Mouse (Mus musculus) thymus, postnatal 10 days (tissue): Measurements from ENCODE around the gene Morf4l1.
A peak's percentile ranks its signal among the peaks of the same experiment; 100 is the strongest.
"Not testable (repeated sequence)": the region's sequence is repeated elsewhere in the genome, so short reads cannot be mapped to it uniquely, and the experiment has no call there.

Source experiments
- DNase-seq, 2 experiments: peaks; one replicate each; pipeline ENCODE4 v3.0.0; 2021; ENCODE audit warnings: low spot score in 2 of 2

Gene Morf4l1

DNA sequence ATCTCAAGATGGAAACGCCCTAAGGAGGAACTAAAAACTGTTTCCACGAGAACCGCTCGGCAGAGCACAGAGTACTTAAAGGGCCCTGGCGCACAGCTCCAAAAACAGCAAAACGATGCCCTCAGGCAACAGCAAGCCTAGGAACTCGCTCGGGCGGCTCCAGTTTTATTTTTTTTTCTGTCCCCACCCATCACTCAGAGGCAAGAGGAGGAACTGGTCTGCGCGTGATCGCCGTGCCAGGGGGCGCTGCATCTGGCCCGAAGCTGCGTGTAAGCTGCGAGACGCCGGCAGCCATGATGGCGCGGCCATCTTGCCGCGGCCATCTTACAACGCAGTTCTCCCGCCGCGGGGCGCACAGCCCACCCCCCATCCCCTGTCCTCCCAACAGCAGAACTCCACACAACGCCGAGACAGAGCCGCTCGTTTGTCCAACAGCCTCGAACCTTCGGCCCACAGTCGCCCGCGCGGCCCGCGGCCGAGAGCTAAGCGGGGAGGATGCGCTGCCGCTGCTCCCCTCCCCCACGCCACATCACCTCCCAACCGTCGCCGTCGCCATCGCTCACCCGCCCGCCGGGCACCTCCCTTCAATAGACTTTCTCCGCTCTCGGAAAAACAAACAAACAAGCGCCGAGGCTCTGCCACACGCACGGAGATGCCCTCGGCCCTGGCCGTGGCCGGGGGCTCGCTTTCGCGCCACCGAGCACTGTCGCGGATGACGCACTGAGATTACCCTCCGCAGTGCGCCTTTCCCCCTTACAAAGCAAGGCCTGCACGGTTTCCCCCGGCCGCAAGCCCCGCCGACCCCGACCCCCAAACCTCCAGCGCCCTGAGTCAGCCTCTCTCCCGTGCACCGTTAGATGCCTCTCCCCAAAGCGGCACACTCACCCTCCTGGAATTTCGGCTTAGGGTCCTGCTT lies 665 bp downstream of the Morf4l1 start:
- peak; percentile 89 to 90 for DNase-seq

DNA sequence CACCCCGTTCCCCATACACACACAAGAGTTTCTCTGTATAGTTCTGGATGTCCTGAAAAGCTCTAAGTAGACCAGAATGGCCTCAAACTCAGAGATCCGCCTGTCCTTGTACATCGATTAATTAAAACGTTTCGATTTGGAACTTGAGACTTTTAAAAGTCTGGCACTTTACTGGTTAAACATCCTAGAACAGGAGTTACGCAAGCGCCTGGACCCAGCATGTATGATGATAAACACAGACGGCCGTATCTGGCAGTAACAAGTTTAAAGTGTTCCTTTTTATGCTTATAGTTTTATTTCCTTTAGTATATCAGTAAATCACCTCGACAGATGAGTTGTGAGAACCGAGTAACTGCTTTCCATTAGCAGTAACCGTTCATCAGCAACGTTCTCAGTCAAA lies 1.4 kb downstream of the Morf4l1 start:
- DNase-seq: no peak

DNA sequence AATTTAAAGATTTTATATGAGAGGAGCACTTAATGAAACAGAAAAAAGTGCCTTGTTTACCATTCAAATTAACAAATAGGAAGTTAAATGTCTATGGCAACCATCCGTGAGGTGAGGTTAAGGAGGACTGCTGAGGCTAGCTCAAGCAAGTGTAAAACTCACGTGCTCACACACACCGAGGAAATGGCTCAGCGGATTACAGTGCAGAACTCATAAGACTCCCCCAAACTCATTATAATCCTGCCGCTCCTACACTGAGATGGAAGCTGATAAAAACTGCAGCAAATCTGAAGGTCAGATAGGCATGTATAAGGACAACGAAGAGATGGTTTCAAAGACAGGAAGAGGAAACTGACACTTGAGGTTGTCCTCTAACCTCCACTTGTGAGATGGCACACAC lies 5.2 kb downstream of the Morf4l1 start:
- no peak for DNase-seq

DNA sequence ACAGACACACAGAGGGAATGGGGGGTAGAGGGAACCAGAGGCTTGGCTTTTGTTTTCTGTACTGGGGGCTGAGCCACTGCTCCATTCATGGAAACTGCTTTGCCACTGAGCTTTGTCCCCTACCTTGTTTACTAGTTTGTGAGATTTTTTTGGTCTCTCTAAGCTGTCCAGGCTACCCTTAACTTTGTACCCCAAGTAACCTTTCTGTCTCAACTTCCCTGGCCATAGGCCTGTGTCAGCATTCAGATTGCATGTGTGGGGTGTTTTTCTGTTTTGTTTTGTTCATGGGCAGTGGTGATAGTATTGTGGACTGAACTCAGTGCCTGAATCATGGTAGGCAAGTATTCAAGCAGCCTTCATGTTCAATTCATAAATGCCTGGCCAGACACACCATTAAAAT lies 6.3 kb downstream of the Morf4l1 start:
- DNase-seq: no peak

DNA sequence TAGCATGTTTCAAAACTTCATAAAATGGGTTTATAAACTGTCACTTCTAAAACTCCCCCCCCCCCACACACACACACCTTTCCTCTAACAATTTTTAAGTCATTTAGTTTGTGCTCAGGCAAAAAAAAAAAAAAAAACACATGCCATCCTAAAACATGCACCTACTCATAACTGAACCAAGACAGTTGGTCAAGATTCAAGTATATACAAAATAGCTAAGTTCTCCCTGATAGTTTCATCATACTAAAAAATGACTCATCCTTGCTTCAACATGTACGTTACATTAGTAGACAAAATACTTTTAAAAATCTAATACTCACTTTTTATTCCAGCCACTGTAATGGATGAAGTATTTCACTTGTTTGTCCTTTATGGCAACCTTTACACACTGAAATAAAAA lies 7.7 kb downstream of the Morf4l1 start:
- no peak for DNase-seq

DNA sequence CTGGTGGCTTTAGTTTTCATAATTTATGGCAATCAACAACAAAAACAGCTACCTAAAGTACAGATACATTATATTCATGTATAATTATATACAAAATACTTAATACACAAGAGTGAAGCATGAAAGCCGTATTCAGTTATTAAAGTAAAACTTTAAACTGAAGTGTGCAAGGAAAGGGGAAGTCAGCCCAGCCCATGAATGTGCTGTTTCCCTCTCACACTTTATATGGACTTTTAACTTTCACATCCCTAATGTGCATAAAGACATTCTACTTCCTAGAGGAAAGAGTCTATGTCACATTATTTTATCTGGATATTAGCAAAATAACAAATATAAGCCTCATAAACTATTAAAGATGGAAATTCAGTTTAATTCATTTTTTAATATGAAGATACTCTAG lies 9.1 kb downstream of the Morf4l1 start:
- no peak for DNase-seq

DNA sequence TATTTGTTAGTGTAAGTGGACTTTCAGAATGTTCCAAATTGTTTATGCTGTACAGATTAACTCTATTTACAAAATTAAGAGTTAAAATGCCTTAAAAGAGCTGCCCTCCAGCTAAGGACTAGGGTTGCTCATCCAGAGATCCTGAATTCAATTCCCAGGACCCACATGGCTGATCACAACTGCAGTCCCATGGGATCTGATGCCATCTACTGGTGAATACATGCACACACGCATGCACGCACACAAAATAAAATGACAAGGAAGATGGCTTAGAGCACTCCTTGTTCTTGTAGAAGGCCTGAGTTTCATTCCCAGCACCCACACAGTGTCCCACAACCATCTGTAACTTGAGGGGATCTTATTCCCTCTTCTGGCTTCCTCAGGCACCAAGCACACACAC lies 13.8 kb downstream of the Morf4l1 start:
- DNase-seq: no peak

DNA sequence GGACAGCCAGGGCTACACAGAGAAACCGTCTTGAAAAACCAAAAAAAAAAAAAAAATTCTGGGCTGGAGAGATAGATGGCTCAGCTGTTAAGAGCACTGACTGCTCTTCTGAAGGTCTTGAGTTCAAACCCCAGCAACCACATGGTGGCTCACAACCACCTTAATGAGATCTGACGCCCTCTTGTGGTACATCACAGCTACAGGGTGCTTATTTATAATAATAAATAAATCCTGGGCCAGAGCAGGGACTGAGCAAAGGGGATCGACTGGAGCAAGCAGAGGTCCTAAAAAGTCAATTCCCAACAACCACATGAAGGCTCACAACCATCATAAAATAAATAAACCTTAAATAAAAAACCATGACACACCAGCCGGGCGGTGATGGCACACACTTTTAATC lies 15.6 kb downstream of the Morf4l1 start:
- no peak for DNase-seq

DNA sequence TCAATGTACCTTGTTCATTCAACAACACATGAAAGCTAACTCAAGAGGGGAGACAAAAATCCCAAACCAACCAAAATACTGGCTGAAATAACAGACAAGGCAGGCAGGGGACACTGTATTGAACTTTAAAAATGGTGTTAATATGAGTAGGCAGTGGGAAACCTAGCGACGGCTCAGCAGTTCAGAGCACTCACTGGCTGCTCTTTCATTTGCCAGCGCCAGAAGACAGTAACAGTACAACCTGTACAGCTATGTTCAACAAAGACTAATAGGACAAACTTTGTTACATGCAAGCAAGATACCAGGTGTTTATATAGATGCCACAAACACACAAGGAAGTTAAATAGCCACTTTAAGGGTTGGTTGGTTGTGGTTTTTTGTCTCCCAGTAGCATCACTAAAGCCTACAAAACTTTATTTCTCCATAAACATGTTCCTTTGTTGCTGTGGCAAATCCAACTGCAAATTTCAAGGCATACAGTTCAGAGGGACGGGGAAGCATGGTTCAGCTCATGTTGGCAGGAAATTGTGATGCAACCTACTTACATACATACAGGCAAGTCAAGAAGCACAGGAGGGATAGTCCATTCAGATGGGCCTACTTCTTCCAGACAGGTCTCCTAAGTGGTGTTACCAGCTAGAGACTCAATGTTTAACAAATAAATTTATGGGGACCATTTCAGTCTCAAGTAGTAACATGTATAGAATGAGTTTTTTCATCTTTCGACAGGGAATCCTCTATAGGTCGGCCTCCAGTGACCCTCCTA lies 25.1 kb downstream of the Morf4l1 start:
- DNase-seq: no peak

DNA sequence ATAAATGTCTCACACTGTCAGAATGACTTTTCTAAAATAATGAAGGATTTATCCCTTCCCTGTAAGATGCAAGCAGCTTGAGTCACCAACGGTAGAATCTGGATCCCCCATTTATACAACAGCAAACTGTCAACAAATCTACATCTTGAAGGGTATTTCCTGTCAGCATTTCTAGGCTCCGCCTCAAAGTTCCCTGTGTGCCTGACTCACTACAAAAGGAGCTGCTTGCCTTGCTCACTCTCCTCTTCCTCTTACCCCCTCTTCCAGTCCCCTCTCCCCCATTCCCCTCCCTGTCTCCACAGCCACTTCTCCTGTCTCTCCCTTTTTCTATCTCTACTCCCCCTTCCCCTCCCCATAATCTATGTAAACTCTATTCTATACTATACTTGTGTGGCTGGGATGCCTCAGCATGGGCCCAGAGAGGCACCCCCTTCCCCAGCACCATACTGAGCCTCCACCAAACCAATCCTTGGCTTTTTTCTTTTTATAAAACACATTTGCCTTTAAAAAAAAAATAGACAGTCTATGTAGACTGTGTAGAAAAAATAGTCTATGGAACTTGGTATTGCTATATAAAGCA lies 26.6 kb downstream of the Morf4l1 start:
- DNase-seq: no peak

DNA sequence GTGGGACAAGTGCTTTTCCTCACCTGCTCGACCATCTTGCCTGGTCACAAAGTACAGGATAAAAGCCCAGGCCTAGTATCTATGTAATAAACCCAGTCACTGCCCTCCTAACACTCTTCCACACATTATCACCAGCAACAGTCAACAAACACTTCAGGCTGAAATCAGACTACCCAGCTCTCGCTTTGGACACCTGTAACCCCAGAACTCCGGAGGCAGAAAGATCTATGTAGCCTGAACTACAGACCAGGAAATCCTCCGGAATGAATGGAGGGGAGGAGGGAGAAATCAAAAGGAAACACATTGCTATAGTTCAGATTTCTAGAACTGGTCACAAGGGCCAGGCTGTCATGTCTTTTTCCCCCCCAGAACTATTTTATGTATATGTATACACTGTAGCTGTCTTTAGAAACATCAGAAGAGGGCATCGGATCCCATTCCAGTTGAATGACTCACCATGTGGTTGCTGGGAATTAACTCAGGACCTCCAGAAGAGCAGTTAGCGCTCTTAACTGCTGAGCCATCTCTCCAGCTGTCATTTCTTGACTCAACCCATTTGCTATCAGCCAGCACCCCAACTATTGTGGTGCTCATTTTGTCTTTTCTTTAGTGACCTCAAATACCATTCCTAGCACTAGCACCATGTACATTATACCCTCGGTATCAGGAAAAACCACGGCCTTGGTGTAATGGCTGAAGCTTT lies 29.7 kb downstream of the Morf4l1 start:
- DNase-seq: no peak

DNA sequence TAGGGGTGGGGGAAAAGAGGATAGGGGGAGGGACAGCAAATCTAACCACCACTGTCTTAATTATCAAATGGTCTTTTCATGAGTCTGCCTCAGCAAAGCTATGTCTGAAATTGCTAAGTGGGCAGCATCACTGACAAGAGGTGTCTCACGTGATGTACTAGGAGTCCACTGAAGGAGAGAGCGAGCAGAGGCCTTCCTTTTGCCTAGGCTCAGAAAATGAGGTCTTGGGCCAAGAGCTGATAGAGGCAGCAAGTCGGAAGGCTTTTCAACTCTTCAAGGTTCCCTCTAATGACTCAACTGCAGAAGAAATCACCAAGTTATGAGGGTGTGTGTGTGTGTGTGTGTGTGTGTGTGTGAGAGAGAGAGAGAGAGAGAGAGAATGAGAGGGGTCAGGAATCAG lies 30.4 kb downstream of the Morf4l1 start:
- no peak for DNase-seq

DNA sequence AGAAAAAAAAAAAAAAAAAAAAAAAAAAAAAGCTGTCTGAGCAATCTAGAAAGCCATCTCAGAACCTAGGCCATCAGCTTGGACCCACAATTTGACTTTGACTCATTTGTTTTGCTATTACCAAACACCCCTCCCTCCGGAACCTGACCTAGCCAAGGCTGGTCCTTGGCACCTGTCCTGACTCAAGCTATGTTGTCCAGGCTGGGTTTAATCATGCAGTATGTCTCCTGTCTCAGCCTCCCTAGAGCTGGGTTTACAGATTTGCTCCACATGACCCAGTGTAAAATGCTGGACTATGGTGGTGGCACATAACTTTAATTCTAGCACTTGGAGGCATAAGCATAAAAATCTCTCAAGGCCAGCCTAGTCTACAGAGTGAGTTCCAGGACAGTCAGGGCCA lies 31.6 kb downstream of the Morf4l1 start:
- no peak for DNase-seq

DNA sequence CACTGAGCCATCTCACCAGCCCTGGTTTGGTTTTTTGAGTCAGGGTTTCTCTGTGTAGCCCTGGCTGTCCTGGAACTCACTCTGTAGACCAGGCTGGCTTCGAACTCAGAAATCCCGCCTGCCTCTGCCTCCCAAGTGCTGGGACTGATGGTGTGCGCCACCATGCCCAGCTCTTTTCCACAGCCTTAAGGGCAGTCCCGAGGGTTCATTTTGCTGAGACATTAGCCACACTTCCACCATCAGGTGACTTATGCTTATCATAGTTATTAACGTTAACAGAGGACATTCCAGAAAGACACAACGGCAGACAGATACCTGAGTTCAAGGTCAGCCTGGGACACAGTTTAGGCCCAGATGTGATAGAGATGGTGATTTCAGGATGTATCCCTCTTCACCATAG lies 32.6 kb downstream of the Morf4l1 start:
- not testable (repeated sequence) for DNase-seq

DNA sequence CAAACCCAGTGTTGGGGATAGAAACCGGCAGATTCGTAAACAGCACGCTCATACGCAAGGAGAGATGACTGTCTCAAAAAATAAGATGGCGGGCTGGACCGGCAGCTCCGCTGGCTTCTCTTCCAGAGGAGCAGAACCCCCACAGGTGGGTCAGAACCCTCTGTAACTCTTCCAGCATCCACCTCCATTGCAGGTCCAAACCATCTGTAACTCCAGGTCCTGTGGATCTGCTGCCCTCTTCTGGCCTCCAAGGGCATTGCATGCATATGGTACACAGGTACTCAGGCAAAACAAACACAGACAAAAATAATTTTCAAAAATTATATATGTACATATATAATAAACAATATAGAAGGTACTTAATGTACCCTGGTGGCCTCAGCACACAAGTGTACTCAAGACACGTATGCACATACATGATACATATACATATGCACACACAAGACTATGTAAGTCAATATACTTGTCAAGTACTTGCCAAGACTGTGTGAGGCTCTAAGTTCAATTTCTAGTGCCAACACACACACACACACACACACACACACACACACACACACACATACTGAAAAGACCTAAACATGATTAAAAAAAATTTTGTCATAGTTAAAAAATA lies 37.6 kb downstream of the Morf4l1 start:
- peak; percentile 14 to 59 for DNase-seq

DNA sequence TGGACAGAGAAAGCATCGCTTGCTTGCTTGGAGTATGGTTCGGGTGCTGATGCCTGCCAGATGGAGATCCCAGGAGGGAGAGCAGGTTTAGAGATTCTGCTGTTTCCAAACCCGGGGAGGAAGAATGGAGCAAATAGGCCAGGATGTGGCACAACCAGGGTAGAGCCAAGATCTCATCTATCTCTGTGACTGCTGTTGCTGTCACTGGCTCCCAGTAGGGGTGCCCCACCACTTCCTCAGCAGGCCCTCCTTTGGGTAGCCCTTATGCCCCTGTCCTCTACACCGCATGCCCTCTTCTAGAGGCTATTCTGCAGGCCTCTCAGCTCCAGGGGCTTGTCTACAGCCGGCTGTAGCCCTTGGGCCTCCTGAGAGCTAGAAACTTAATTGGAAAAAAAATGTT lies 38.4 kb downstream of the Morf4l1 start:
- no peak for DNase-seq

DNA sequence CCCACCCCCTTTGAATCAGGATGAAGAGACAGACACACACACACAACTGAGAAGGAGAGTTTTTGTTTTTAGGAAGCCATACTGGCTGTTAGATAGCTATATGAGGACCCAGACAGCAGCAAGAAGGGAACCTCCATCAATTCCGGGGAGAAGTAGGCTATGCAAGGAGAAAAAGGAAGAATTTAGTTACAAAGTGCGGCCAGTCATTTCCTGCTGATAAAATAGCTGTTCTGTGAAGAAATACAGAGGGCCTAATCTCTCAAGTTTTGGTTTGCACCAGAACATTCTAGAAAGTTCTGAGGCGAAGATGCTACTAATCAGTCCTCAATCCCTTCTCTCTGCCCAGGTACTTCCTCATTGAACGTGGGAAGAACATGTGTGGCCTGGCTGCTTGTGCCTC lies 39.2 kb downstream of the Morf4l1 start:
- no peak for DNase-seq

DNA sequence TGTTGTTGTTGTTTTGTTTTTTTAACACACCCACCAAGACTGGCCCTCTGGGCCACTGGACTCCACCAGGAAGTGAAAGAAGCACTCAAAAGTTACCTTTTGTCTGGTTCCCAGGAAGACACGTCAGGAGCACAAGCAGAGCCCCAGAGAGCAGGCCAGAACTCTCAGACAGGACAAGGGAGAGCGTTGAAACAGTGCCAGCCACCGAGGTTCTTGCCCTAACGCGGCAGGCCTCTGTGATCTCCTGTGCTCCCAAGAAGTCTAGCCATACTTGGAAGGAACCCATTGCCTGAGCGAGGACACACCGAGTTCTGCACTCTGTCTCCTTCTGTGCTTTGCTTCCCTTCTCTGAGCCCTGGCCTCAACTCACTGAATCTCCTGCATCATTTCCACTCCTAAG lies 44.4 kb downstream of the Morf4l1 start:
- no peak for DNase-seq

DNA sequence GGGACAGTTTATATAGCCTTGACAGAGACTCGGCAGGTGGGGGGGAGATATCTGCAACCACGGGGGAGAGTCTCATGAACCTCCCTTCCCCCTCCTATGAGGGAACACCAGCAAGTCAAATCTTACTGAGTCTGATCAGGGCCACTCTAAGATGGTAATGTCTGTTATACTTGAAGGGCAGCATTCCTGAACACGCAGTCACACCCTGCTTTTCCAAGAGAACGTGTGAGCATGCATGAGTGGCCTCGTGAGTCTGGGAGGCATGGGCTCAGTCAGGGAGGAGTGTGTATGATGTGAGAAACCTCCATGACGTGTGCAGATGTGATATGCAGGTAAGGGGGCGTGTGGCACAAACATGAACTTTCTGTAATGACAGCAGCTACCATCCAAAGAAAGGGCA lies 45.1 kb downstream of the Morf4l1 start:
- no peak for DNase-seq

DNA sequence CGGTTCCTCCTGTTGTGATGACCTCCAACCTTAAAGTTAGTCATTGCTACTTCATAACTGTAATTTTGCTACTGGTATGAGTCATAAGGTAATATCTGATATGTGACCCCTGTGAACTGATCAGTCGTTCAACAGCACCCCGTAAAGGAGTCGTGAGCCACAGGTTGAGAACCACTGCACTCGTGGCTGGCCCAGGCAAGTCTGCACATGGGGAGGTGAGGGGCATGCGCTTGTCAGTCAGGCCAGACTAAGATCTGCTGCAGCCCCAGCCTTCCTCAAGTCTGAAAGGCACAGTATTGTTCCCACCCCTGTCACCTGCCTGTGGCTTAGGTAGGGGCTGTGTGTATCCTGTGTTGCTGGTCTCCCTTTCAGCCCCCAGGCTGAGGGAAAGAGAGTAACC lies 45.8 kb downstream of the Morf4l1 start:
- no peak for DNase-seq

DNA sequence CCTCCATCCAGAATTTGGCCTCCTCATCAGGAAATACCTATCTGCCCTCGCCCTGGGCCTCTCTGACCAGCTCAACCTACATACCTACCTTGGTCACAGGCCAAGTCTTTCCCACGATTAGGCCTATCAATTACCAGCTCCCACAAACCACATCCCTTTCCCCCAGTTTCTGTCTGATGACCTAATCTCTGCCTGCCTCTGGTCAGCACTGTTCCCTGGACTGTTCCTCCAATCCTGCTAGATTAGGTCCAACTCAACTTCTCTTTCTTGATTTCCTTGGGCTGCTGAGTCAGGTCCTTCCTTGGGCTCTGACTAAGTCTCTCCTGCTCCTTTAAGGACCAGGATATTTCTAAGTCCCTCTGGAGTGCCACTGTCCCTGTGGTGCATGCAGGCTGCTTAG lies 47.2 kb downstream of the Morf4l1 start:
- no peak for DNase-seq

DNA sequence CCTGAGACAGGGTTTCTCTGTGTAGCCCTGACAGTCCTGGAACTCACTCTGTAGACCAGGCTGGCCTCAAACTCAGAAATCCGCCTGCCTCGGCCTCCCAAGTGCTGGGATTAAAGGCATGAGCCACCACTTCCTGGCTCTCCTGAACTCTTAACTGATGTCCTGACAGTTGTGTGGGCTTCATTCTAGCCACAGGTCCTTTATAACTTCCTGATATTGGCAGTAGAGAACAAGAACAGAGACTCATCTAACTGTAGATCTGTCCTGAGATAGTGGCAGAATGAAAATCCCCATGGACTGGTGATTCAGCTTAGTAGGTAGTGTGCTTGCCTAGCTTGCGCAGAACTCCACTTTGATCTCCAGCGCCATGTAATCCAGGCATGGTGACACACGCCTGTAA lies 53.6 kb downstream of the Morf4l1 start:
- not testable (repeated sequence) for DNase-seq
